Comparison of ENCODE assay signal across 25 mouse cellular contexts in genomic region chr4:120805816-120806215, GRCm38 (mm10). TPM values are rescaled to one million over a fixed set of nuclear protein-coding genes. Genes with fewer than 3 reads are reported as not detected.
DNase-seq lines count a peak whose midpoint lies in the region; ATAC-seq lines count a peak whose summit lies in the region.
"Had no signal": no experiment of that assay in that cellular context is flagged by ENCODE, and none has a peak within 500 bp of the region (broad histone marks: within the 10 kb centered on the region; RNA-seq: fewer than 3 reads in every experiment).

No protein-coding gene starts in this region.

- no peaks in the 10 kb centered on the region for H3K9me3 ChIP-seq in heart, embryonic 14.5 days (ENCODE audit: control insufficient read depth, low read length)
- H3K9me3 ChIP-seq in liver, embryonic 12.5 days (replicated peaks): no peaks in the 10 kb centered on the region
- no peaks in the 10 kb centered on the region for H3K9me3 ChIP-seq in liver, embryonic 15.5 days (replicated peaks)
- H3K9me3 ChIP-seq in forebrain, embryonic 11.5 days (ENCODE audit: control insufficient read depth, low read length): no peaks in the 10 kb centered on the region
- H3K9me3 ChIP-seq: forebrain, embryonic 10.5 days; hindbrain, embryonic 13.5 days; limb, embryonic 15.5 days; midbrain, embryonic 15.5 days; neural tube, embryonic 13.5 days had no signal

- H3K27ac ChIP-seq in heart, embryonic 14.5 days (replicated peaks in 1 of 2; ENCODE audit: control insufficient read depth in 1 of 2, insufficient read depth in 1 of 2, low read depth in 2 of 2, low read length in 2 of 2): no peak overlapping the region
- no peak overlapping the region; the same call in 1 of the 2 replicates for H3K27ac ChIP-seq in liver, embryonic 12.5 days
- no peak overlapping the region for H3K27ac ChIP-seq in liver, embryonic 15.5 days (replicated peaks)
- H3K27ac ChIP-seq in forebrain, embryonic 11.5 days (ENCODE audit: low read depth, low read length): no peak overlapping the region
- H3K27ac ChIP-seq: forebrain, embryonic 10.5 days; hindbrain, embryonic 13.5 days; limb, embryonic 15.5 days; macrophage; midbrain, embryonic 15.5 days; neural tube, embryonic 13.5 days had no signal

- no peaks in the 10 kb centered on the region for H3K27me3 ChIP-seq in heart, embryonic 14.5 days (ENCODE audit: control insufficient read depth, insufficient read depth, low read length)
- H3K27me3 ChIP-seq in liver, embryonic 12.5 days (replicated peaks): no peaks in the 10 kb centered on the region
- H3K27me3 ChIP-seq in liver, embryonic 15.5 days: no peaks in the 10 kb centered on the region
- no peaks in the 10 kb centered on the region for H3K27me3 ChIP-seq in forebrain, embryonic 11.5 days (ENCODE audit: control insufficient read depth, insufficient read depth, low read length)
- H3K27me3 ChIP-seq: hindbrain, embryonic 13.5 days; limb, embryonic 15.5 days; midbrain, embryonic 15.5 days; neural tube, embryonic 13.5 days had no signal

- no peak overlapping the region for H3K4me3 ChIP-seq in heart, embryonic 14.5 days (ENCODE audit: control insufficient read depth in 1 of 2, insufficient read depth in 1 of 2, low read depth in 1 of 2, low read length in 2 of 2)
- H3K4me3 ChIP-seq in liver, embryonic 12.5 days: no peak overlapping the region
- H3K4me3 ChIP-seq in liver, embryonic 15.5 days (replicated peaks): no peak overlapping the region
- H3K4me3 ChIP-seq in forebrain, embryonic 11.5 days (ENCODE audit: low read depth, low read length): no peak overlapping the region
- H3K4me3 ChIP-seq: forebrain, embryonic 10.5 days; hindbrain, embryonic 13.5 days; limb, embryonic 15.5 days; midbrain, embryonic 15.5 days; myocyte; neural tube, embryonic 13.5 days had no signal

- H3K36me3 ChIP-seq in heart, embryonic 14.5 days (ENCODE audit: control insufficient read depth, insufficient read depth, low read length): peaks cover 28% of the 10 kb centered on the region
- 0 out of 2 replicates have a peak, but pooled peaks cover 4% of the 10 kb centered on the region for H3K36me3 ChIP-seq in liver, embryonic 12.5 days
- H3K36me3 ChIP-seq in liver, embryonic 15.5 days (replicated peaks): 0 out of 2 replicates have a peak, but pooled peaks cover 3% of the 10 kb centered on the region
- no peaks in the 10 kb centered on the region for H3K36me3 ChIP-seq in forebrain, embryonic 11.5 days (ENCODE audit: control insufficient read depth, insufficient read depth, low read length)
- H3K36me3 ChIP-seq: hindbrain, embryonic 13.5 days; midbrain, embryonic 15.5 days; neural tube, embryonic 13.5 days had no signal

- 0 out of 2 replicates have a peak overlapping the region, but pooled peaks have one; percentile 1 for H3K4me2 ChIP-seq in heart, embryonic 14.5 days (ENCODE audit: low read length)
- 0 out of 2 replicates have a peak overlapping the region, but pooled peaks have one; percentile 0 for H3K4me2 ChIP-seq in liver, embryonic 12.5 days
- peak overlapping the region; percentile 20 for H3K4me2 ChIP-seq in liver, embryonic 15.5 days
- H3K4me2 ChIP-seq in forebrain, embryonic 11.5 days (ENCODE audit: low read depth, low read length, severe bottlenecking): no peak overlapping the region
- H3K4me2 ChIP-seq: hindbrain, embryonic 13.5 days; limb, embryonic 15.5 days; midbrain, embryonic 15.5 days; neural tube, embryonic 13.5 days had no signal

- no peak overlapping the region for H3K9ac ChIP-seq in heart, embryonic 14.5 days (ENCODE audit: low read length)
- no peak overlapping the region for H3K9ac ChIP-seq in liver, embryonic 12.5 days
- H3K9ac ChIP-seq in liver, embryonic 15.5 days: no peak overlapping the region
- no peak overlapping the region for H3K9ac ChIP-seq in forebrain, embryonic 11.5 days (ENCODE audit: low read length)
- H3K9ac ChIP-seq: forebrain, postnatal 0 days; hindbrain, embryonic 13.5 days; limb, embryonic 15.5 days; midbrain, embryonic 15.5 days; neural tube, embryonic 13.5 days had no signal

- DNase-seq in heart, adult 9 months (ENCODE audit: low spot score in 2 of 2): no peak
- peak; percentile 33 for DNase-seq in kidney, postnatal 14 days
- DNase-seq in kidney, adult 11 months: no peak
- no peak for DNase-seq in forebrain, embryonic 11.5 days (ENCODE audit: low spot score)
- DNase-seq: adrenal gland, adult 8-10 months; B cell, adult 2 months; cerebellum, adult 18-20 months; cerebellum, postnatal 14 days; forebrain, postnatal 0 days; gastrocnemius, postnatal 36 days; heart, postnatal 14 days; left cerebral cortex, postnatal 4 days; thymus, adult 18-20 months; thymus, postnatal 36 days had no signal

- peaks cover 4 to 35% of the 10 kb centered on the region in 2 experiments; a peak in 3 of 4 replicates for H3K4me1 ChIP-seq in heart, embryonic 14.5 days (ENCODE audit: control insufficient read depth in 2 of 2, insufficient read depth in 2 of 2, low read length in 2 of 2)
- H3K4me1 ChIP-seq in liver, embryonic 12.5 days: peaks cover 28% of the 10 kb centered on the region
- H3K4me1 ChIP-seq in liver, embryonic 15.5 days (replicated peaks): peaks cover 30% of the 10 kb centered on the region
- H3K4me1 ChIP-seq in forebrain, embryonic 11.5 days (replicated peaks; ENCODE audit: control insufficient read depth, insufficient read depth, low read length): no peaks in the 10 kb centered on the region

- ATAC-seq in heart, embryonic 14.5 days (ENCODE audit: insufficient number of reproducible peaks, insufficient read depth, low FRiP score, low read depth): no peak
- no peak for ATAC-seq in liver, embryonic 12.5 days
- ATAC-seq in liver, embryonic 15.5 days (ENCODE audit: insufficient read depth): no peak
- no peak for ATAC-seq in forebrain, embryonic 11.5 days (replicated peaks; ENCODE audit: low FRiP score)
- ATAC-seq: forebrain, postnatal 0 days; lung, postnatal 0 days; midbrain, embryonic 15.5 days had no signal

RNA-seq across cellular contexts. Expression of gene Nfyc, which starts 25.6 kb away (rescaled TPM):
- polyA plus RNA-seq in heart, embryonic 14.5 days (2014; fragmentation: Nextera tagmentation; extraction: Ambion mirVana): 104 and 107 TPM in 2 replicates
- polyA plus RNA-seq in liver, embryonic 12.5 days (2016; fragmentation: Nextera tagmentation; extraction: Ambion mirVana): 64.2 and 66.4 TPM in 2 replicates
- 50.0 and 50.4 TPM in 2 replicates for polyA plus RNA-seq in liver, embryonic 15.5 days (2015; fragmentation: Nextera tagmentation; extraction: Ambion mirVana)
- polyA plus RNA-seq in forebrain, embryonic 11.5 days (2014; fragmentation: Nextera tagmentation; extraction: Ambion mirVana): 124 and 134 TPM in 2 replicates

RNA-seq across cellular contexts. Expression of gene Rims3, which starts 48.8 kb away (rescaled TPM):
- 0.31 and 0.43 TPM in 2 replicates for polyA plus RNA-seq in heart, embryonic 14.5 days (2014; fragmentation: Nextera tagmentation; extraction: Ambion mirVana)
- polyA plus RNA-seq in liver, embryonic 12.5 days (2016; fragmentation: Nextera tagmentation; extraction: Ambion mirVana): 0.23 and 0.30 TPM in 2 replicates
- polyA plus RNA-seq in liver, embryonic 15.5 days (2015; fragmentation: Nextera tagmentation; extraction: Ambion mirVana): 0.20 and 0.24 TPM in 2 replicates
- 4.2 and 4.9 TPM in 2 replicates for polyA plus RNA-seq in forebrain, embryonic 11.5 days (2014; fragmentation: Nextera tagmentation; extraction: Ambion mirVana)

RNA-seq across cellular contexts. Expression of gene Kcnq4, which starts 57.4 kb away (rescaled TPM):
- polyA plus RNA-seq in heart, embryonic 14.5 days (2014; fragmentation: Nextera tagmentation; extraction: Ambion mirVana): 0.24 and 0.54 TPM in 2 replicates
- polyA plus RNA-seq in liver, embryonic 12.5 days (2016; fragmentation: Nextera tagmentation; extraction: Ambion mirVana): 0.20 and 0.44 TPM in 2 replicates
- polyA plus RNA-seq in liver, embryonic 15.5 days (2015; fragmentation: Nextera tagmentation; extraction: Ambion mirVana): 0.13 TPM in 2 replicates
- 2.6 and 3.0 TPM in 2 replicates for polyA plus RNA-seq in forebrain, embryonic 11.5 days (2014; fragmentation: Nextera tagmentation; extraction: Ambion mirVana)
- polyA plus RNA-seq: macrophage had no signal
